Comparison of ENCODE assay signal across 9 mouse cellular contexts in the genomic region with DNA sequence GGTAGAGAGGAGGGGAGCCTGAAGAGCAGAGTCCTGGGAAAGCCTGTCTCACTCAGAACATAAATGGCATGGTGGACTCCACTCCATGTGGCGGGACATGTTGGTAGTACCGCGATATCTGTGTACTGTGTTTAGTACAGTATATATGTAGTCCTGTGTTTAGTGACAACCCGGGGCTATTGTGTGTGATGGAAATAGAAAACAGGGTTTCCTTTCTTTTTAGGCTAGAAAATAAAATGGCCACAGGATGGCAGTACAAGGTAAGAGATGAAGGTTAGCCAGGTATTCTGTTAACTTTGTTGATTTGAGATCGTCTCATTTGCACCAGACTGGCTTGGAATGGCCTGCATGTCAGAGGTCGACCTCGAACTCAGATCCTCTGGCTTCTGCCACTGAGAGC.
DNase-seq lines count a peak whose midpoint lies in the region; ATAC-seq lines count a peak whose summit lies in the region.
"Had no signal": no experiment of that assay in that cellular context is flagged by ENCODE, and none has a peak within 500 bp of the region (broad histone marks: within the 10 kb centered on the region; RNA-seq: fewer than 3 reads in every experiment).

No protein-coding gene starts in this region.

- peak; percentile 16 for DNase-seq in gastrocnemius, adult 18-20 months (ENCODE audit: low spot score)
- no peak for DNase-seq in gastrocnemius, adult 8-10 months (ENCODE audit: low spot score in 2 of 2)
- DNase-seq in A20 (ENCODE audit: low read depth, low spot score), result peak; percentile 51
- peak; percentile 58 for DNase-seq in brain, adult 2 months (ENCODE audit: low read depth, low spot score)
- peak; percentile 31 for DNase-seq in forelimb bud, embryonic 11.5 days (ENCODE audit: low read depth, low spot score)
- DNase-seq in kidney, adult 18-20 months, result peak; percentile 9
- DNase-seq in urinary bladder, adult 18-20 months (ENCODE audit: low spot score in 2 of 2), result no peak
- DNase-seq: liver, embryonic 13.5 days had no signal

- peak; percentile 27; the same call in 1 of the 2 replicates for ATAC-seq in megakaryocyte-erythroid progenitor cell, adult 5-6 weeks (replicated peaks; ENCODE audit: low FRiP score, low TSS enrichment, poor library complexity, severe bottlenecking)

Comparison
In these comparisons a context has a peak if more than half of its experiments do, and no peak if none do; other contexts are left out.
1. DNase-seq: peak in gastrocnemius, adult 18-20 months (single experiment), A20 (single experiment), brain, adult 2 months (single experiment), forelimb bud, embryonic 11.5 days (single experiment) and kidney, adult 18-20 months (single experiment); none in gastrocnemius, adult 8-10 months (0 of 2) and urinary bladder, adult 18-20 months (0 of 2).